Mouse (Mus musculus) fat pad, adult 2 months (tissue): ENCODE measurements around the gene Pithd1.
A peak's percentile ranks its signal among the peaks of the same experiment; 100 is the strongest.

Source experiments
- DNase-seq: peaks from one replicate; pipeline ENCODE4 v3.0.0-alpha.2; 2011; ENCODE audit warnings: low read depth, low spot score; ENCODE audit errors: extremely low read depth

Gene Pithd1

DNA sequence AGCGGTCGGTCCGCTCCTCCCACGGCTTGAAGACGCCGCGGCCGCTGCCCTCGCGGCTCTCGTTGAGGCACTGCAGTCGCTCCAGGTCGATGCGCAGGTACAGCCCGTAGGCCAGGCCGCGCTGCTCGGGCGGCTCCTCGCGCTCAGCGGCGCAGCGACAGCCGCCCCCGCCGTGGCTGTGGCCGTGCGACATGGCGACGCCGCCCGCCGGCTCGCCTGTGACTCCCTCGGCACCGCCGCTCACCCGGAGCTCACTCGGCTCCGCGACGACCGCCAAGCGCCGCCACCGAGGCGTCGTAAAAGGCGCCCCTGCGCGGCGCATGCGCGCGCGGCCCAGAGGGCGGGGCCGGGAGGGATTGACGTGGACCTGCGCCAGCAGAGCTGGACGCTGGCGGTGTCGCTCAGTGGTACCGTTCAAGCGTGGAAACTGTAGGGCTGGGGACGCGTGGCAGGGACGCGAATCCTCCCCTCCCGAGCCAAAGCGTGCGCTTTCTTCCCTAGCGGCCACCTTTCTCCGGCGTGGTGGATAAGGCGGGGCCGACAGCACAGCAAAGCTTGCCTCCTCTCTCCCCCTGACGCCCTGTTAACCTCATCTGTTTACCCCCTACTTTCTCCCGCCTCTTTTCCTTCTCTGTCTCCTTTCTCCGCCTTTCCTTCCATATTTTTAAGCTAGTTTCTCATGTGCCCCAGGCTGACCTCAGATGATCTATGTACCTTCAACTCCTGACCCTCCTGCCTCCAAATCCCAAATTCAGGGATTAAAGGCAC lies at the start of gene Pithd1:
Pithd1 (minus strand) TSS at position 322 of the 768 bp plus-strand sequence.
- no peak for DNase-seq

- no peak for DNase-seq
Measured at GRCm38 (mm10) chr4:136035078-136035477, 48.0 kb upstream of the Pithd1 start.

DNA sequence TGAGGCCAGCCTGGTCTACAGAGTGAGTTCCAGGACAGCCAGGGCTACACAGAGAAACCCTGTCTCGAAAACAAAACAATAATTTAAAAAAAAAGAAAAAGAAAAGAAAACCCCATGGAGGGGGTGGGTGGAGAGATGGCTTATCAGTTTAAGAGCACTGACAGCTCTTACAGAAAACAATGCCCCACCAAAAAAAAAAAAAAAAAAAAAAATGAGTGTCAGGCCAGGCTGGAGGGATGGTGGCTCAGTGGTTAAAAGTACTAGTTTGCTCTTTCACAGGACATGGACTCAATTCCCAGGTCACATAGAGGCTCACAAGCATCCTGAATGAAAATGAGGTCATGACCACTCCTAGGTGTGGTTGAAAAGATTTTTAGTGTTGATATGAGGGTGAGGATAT lies 46.2 kb upstream of the Pithd1 start:
- DNase-seq, result no peak

DNA sequence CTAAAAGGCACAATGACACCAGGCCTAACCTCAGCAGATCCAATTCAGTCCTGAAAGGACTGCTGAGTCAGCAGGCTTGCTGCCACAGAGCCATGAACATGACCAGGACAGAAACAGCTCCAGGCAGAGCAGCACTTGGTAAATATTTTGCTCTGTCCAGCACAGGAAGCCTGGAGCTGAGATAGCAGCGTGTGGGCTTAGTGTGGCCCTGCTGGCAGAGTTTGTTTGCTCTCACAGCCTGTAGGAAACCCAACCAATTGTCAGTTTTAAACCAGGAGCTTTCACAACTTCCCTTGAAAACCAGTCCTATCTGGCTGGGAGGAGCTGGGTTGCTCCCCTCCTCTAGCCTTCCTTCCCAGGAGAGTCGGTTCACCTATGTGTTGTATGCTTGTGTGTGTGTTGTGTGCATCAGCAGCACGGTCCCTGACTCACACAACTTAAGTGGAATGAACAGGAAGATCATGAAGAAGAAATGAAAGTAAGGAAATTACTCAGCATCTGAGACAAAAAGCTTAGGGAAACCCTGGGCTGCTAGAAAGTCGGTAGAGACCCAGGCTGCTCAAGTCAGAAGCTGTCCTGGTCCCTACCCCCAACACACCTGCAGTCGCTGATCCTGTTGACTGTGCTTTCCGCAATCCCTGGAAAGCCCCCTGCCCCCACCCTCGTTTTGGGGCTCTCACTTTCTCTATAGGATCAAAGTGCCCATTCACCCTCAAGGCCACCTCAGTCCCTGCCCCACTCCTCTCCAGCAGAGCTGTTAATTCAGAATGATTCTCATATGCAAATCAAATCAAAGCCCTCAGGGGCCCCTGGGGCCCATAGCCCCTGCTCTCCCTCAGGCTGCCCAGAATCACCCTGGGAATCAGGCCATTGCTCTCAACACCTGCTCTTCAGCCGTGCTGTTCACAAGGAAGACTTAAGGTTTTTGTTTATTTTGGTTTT lies 44.2 kb upstream of the Pithd1 start:
- DNase-seq, result no peak

DNA sequence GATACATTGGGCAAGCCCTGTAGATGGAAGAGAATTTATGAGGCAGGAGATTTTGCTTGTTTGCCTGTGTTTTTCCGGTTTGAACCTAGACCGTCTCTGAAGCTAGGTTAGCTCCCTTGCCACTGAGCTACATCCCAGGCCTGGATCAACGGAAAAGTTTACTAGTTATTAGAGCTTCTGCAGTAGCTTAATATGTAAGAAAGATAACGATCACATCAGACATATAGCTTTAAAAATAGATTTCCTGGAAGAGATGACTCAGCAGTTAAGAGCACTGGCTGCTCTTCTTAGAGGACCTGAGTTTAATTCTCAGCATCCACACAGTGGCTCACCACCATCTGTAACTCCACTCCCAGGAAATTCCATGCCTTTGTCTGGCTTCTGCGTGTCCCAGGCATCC lies 41.6 kb upstream of the Pithd1 start:
- DNase-seq, result no peak

DNA sequence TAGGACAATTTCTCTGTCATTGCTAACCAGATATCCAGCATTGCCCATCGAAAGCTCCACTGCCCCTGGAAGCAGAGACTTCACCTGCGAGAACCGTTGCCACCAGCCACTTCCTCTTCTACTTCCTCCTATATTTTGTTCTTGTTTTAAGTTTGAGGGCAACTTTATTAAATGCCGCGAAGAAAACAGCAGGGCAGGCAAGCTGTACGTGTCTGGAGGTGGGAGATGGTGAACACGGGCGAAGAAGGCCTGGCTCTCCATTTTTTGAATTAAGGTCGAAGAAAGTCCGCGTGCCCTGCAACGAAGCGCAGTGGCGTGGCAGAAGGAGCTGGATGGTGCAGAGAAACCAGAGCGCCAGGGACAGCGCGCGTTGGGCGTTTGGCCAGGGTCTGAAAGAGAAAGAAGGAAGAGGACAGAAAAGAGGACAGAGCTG lies 41.1 kb upstream of the Pithd1 start:
- no peak for DNase-seq

GRCm38 (mm10) chr4:136027416-136028131 lies 40.5 kb upstream of the Pithd1 start:
- no peak for DNase-seq

DNA sequence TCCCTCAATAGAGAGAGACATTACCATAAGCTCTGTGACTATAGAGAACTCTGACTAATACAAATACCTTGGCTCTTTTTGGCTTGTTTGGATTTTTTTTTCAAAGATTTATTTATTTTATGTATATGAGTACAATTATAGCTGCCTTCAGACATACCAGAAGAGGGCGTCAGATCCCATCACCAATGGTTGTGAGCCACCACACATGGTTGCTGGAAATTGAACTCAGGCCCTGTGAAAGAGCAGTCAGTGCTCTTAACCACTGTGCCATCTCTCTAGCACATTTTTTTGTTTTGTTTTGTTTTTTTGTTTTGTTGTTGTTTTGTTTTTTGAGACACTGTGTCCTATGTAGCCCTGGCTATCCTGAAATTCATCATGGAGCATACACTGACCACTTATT lies 38.3 kb upstream of the Pithd1 start:
- DNase-seq, result no peak

DNA sequence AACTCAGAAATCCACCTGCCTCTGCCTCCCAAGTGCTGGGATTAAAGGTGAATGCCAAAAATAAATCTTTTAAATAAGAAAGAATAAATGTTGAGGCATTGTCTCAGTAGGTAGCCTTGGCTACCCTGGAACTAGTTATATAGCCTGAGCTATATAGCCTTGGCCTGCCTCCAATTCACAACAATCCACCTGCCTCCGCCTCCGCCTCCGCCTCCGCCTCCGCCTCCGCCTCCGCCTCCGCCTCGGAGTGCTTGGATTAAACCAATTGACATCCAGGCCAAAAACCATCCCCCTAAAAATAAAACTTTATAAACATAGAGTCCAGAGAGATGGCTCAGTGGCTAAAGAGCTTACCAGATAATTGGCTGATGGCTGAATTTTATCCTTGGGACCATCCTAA lies 35.9 kb upstream of the Pithd1 start:
- no peak for DNase-seq

GRCm38 (mm10) chr4:136021549-136022047 lies 34.5 kb upstream of the Pithd1 start, which contains the start of gene Eloa:
Eloa (minus strand) TSS chr4:136021763.
- DNase-seq, result peak; percentile 83

DNA sequence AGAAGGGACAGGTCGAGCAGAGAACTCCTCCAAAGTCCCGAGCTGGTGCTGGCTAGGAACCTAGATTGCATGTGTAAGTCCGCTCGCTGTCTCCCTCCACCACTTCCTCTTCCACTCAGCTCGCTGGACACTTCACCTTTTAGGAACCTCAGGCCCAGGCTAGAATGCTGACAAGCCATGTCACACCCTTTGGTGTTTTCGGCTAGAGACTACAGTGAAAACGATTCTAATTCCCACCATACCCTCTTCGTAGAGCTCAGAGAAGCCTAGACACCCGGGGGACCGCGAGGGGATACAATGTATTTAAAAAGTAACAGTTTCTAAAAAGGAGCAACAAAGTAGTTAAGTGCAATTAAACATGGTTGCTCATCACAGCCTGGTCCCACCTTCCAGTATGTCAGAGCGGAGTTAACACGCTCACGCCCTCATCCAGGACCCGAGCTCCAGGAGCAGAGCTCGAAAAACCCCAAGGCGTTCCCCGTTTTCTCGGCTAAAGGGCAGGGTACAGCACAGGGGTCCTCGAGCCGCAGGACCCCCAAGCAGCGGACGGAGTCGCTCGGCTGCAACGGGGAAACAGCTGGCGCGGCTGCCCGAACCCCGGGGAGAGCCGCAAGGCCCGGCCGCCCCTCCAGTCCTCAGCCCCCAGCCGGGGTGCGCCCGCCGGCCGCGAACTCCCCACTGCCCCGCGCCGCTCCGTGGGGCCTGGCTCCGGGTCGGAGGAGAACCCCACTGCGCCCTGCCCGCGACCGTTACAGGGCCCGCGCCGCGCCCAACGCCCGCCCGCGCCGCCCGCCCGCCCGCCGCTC lies 33.9 kb upstream of the Pithd1 start:
- DNase-seq, result no peak

GRCm38 (mm10) chr4:136016059-136016602 lies 29.1 kb upstream of the Pithd1 start:
- DNase-seq, result no peak

- DNase-seq, result no peak
Measured at GRCm38 (mm10) chr4:136010586-136010985, 23.5 kb upstream of the Pithd1 start.

DNA sequence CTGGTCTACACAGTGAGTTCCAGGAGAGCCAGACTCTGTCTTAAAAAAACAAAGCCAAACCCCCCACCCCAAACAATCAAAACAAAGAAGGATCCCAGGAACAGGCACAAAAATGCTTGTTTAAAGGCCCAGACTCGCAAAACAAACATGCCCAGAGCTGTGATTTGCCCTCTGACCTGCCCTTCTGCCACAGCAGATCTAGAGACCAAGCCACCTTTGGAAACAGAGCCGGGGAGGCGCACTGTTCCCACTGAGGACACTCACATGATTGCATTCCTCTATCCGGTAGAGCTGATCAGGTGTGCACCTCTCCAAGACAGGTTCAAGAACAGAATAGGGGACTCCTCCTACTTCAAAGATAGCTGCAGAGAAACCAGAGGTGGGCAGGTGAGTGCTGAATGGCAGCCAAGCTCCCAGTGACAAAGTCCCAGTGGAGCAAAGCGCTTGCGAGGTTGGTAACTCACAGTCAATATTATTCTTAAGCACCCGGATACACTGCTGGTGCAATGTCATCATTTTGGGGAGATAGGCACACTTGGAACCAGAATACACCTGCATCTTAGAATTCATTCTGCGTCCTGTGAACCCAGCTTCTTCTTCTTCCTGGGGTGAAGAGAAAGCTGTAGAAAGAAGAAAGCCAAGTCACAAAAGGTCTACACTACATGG lies 21.9 kb upstream of the Pithd1 start:
- DNase-seq, result no peak

DNA sequence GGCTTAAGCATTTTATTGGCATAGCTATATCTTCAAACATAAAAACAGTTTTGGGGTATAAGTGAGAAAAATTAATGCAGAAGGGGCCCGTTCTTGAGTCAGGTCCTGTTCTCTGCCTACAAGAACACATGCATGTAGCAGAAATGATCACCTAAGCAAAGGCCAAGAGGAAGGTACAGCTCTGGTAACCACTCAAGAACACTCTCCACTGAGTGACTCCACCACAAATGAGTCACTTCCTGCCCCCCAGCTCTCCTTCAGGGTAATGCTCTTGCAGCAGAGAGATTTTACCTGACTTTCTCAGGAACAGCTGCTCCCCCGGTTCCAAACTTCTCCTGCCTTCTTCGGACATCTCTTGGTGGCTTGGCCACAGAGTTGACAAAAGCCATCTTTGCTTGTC lies 19.8 kb upstream of the Pithd1 start:
- no peak for DNase-seq

GRCm38 (mm10) chr4:136004921-136005320 lies 17.9 kb upstream of the Pithd1 start:
- DNase-seq, result no peak

DNA sequence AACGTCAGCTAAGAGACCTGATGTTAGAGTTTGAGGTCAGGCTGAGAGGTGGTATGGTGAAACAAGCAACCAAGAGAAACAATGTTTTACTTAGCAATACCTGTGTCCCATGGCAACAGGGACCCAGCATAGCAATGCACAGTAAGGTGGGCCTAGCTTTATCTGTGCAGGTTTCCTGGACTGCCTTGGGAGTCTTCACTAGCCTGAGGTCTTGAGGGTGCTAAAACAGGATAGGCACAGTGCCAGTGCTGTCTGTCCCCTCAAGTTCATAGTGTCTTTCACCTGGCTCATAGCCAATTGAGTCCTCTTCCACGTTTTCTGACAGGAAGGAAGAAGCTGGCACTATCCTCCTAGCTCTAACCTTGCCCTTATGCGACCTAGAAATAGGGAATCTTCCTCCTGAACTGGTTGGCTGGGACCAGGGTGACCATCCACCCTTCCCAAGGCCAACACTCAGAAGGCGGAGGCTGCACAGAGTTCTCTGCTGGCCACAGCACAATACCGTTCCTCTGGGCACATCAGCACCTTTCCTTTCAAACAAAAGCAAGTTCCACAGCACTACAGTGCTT lies 17.1 kb upstream of the Pithd1 start:
- DNase-seq, result no peak

- no peak for DNase-seq
Measured at GRCm38 (mm10) chr4:135995118-135995517, 8.1 kb upstream of the Pithd1 start.

GRCm38 (mm10) chr4:135993941-135994340 lies 6.9 kb upstream of the Pithd1 start:
- DNase-seq, result no peak
